Mouse (Mus musculus): Measurements from ENCODE around the gene Limk2.

Gene Limk2

GRCm38 (mm10) chr11:3333111-3333695 lies 75.8 kb downstream of the Limk2 start:
- DNase-seq (ENCODE audit: low spot score) = no peak

GRCm38 (mm10) chr11:3331756-3332642 lies 77.0 kb downstream of the Limk2 start:
- DNase-seq (ENCODE audit: low spot score) = peak; percentile 70

GRCm38 (mm10) chr11:3330991-3331750 lies 77.8 kb downstream of the Limk2 start:
- no peak for DNase-seq (ENCODE audit: low spot score)

- DNase-seq (ENCODE audit: low spot score) = peak; percentile 52
Measured at GRCm38 (mm10) chr11:3330566-3330965, 78.4 kb downstream of the Limk2 start.

- DNase-seq (ENCODE audit: low spot score) = no peak
Measured at GRCm38 (mm10) chr11:3329891-3330451, 79.0 kb downstream of the Limk2 start, which contains the start of gene Pik3ip1. Pik3ip1 (plus strand) TSS chr11:3330401.

GRCm38 (mm10) chr11:3328806-3329775 lies 79.9 kb downstream of the Limk2 start:
- DNase-seq (ENCODE audit: low spot score) = no peak

GRCm38 (mm10) chr11:3328271-3328670 lies 80.7 kb downstream of the Limk2 start:
- DNase-seq (ENCODE audit: low spot score) = no peak

- DNase-seq (ENCODE audit: low spot score) = no peak
Measured at GRCm38 (mm10) chr11:3318286-3318685, 90.7 kb downstream of the Limk2 start.

GRCm38 (mm10) chr11:3314148-3314547 lies 94.8 kb downstream of the Limk2 start:
- no peak for DNase-seq (ENCODE audit: low spot score)

GRCm38 (mm10) chr11:3313294-3313693 lies 95.7 kb downstream of the Limk2 start:
- no peak for DNase-seq (ENCODE audit: low spot score)

- DNase-seq (ENCODE audit: low spot score) = no peak
Measured at GRCm38 (mm10) chr11:3311586-3312347, 97.2 kb downstream of the Limk2 start.

- no peak for DNase-seq (ENCODE audit: low spot score)
Measured at GRCm38 (mm10) chr11:3310789-3311585, 98.0 kb downstream of the Limk2 start.

- DNase-seq (ENCODE audit: low spot score) = no peak
Measured at GRCm38 (mm10) chr11:3309884-3310283, 99.1 kb downstream of the Limk2 start.

- DNase-seq (ENCODE audit: low spot score) = no peak
Measured at GRCm38 (mm10) chr11:3307875-3308274, 101.1 kb downstream of the Limk2 start.

- no peak for DNase-seq (ENCODE audit: low spot score)
Measured at GRCm38 (mm10) chr11:3305821-3306220, 103.2 kb downstream of the Limk2 start.

GRCm38 (mm10) chr11:3302792-3303191 lies 106.2 kb downstream of the Limk2 start:
- no peak for DNase-seq (ENCODE audit: low spot score)

GRCm38 (mm10) chr11:3302385-3302784 lies 106.6 kb downstream of the Limk2 start:
- DNase-seq (ENCODE audit: low spot score) = no peak

GRCm38 (mm10) chr11:3301075-3301474 lies 107.9 kb downstream of the Limk2 start:
- no peak for DNase-seq (ENCODE audit: low spot score)

- no peak for DNase-seq (ENCODE audit: low spot score)
Measured at GRCm38 (mm10) chr11:3298813-3299185, 110.2 kb downstream of the Limk2 start.
